Mouse (Mus musculus) lung, adult 2 months (tissue): Measurements from ENCODE around the gene Lap3.

Source experiments
- CTCF ChIP-seq: fragments of 200-500 bp; IDR thresholded peaks from 2 replicates; pipeline ENCODE4 v1.5.1; 2011; ENCODE audit warnings: mild to moderate bottlenecking, low read length, control low read depth; ENCODE audit not compliant: insufficient read depth
- POLR2A ChIP-seq: fragments of 200-500 bp; IDR thresholded peaks from 2 replicates; pipeline ENCODE4 v1.6.1; 2011; ENCODE audit warnings: low read depth, mild to moderate bottlenecking, control low read depth, low read length, borderline replicate concordance; ENCODE audit errors: extremely low read depth

DNA sequence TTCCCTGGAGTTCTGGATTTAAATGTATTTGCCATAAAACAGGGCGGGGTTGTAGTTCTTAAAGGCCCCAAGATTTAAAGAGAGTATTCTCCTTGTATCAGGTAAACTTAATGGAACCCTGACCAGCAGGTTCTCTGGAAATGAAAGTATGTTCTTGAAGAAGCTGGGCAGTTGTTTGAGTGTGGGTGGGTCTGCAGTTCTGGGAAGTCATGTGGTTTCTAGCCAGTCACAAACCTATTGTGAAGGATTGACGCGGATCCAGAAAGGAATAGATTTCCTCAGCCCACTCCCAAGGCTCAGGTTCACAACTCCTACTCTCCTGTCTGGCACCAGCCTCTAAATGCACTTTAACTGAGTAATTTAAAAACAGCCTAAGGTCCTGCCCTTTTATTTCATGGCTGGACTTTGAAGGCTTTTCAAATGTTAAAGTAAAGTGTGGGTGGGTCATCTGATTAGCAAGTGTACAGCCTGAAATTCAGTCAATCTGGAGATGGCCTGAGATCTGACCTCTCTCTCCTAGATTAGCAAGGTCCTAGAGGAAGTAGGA, 2.3 kb downstream of the Lap3 start:
- no peak for TF ChIP-seq POLR2A
- no peak for TF ChIP-seq CTCF
